Mouse (Mus musculus): ENCODE measurements around the gene Mien1.

DNA sequence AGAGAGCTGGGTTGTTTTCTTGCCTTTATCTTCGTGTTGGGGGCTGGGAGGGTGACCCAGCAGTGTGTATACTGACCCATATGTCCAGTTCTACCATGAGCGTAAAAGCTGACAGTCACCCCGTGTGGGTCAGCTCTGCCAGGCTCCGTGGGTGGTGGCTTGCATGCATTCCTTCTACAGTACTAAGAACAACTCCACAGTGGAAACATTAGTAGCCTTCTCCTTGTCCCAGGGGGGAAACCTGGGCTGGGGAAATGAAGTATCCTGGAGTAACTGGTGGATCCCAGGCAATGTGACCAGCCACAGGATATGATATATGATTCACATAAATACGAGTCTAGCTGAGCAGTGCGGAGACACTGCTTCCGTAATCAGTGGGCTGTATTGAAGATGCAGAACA lies 25.1 kb downstream of the Mien1 start:
- TF ChIP-seq GATA1 (IDR thresholded peaks at IDR 0.05; ENCODE audit: borderline replicate concordance, low read length) (no peak), FLI1 (IDR thresholded peaks at IDR 0.05; ENCODE audit: low read length) (no peak)
